18 mouse cellular contexts compared by ENCODE assay signal in genomic region chr17:66322646-66323255, GRCm38 (mm10).
DNase-seq lines count a peak whose midpoint lies in the region; ATAC-seq and TF ChIP-seq lines count a peak whose summit lies in the region.
"Had no signal": no experiment of that assay in that cellular context is flagged by ENCODE, and none has a peak within 500 bp of the region (broad histone marks: within the 10 kb centered on the region; RNA-seq: fewer than 3 reads in every experiment).

No protein-coding gene starts in this region.

- 37% methylated on average over 15 of the region's 15 CpGs for WGBS in heart, embryonic 11.5 days (ENCODE audit: insufficient replicate concordance)
- WGBS in heart, adult 2 months, result 39% methylated on average over 15 of the region's 15 CpGs

- H3K4me1 ChIP-seq in heart, embryonic 11.5 days (ENCODE audit: control insufficient read depth, insufficient read depth, low read length), result peaks cover 3% of the 10 kb centered on the region; the same call in 1 of the 2 replicates
- H3K4me1 ChIP-seq in heart, adult 2 months (ENCODE audit: control insufficient read depth, insufficient read depth, low read length), result no peaks in the 10 kb centered on the region; the same call in 1 of the 2 replicates

- no peaks in the 10 kb centered on the region for H3K9me3 ChIP-seq in heart, embryonic 11.5 days (replicated peaks; ENCODE audit: control insufficient read depth, low read length)
- H3K9me3 ChIP-seq: limb, embryonic 10.5 days had no signal

- no peak overlapping the region for H3K27ac ChIP-seq in heart, embryonic 11.5 days (ENCODE audit: low read depth, low read length)
- H3K27ac ChIP-seq in heart, adult 2 months, result no peak overlapping the region
- H3K27ac ChIP-seq: left cerebral cortex, adult 2 months; limb, embryonic 10.5 days had no signal

- no peaks in the 10 kb centered on the region for H3K79me2 ChIP-seq in heart, adult 2 months (replicated peaks; ENCODE audit: control insufficient read depth, insufficient read depth, low read length)

- intact Hi-C loops in heart, adult 2 months (cut with DNase I), result no loop called here

- H3K9ac ChIP-seq in heart, embryonic 11.5 days (ENCODE audit: low read depth, low read length), result no peak overlapping the region; the same call in 1 of the 2 replicates
- no peak overlapping the region for H3K9ac ChIP-seq in heart, adult 2 months (ENCODE audit: low read depth, low read length)

- 0 out of 2 replicates have a peak, but pooled peaks have one; percentile 35 for ATAC-seq in heart, embryonic 11.5 days (replicated peaks; ENCODE audit: insufficient number of reproducible peaks, low FRiP score, low TSS enrichment)
- no peak for ATAC-seq in megakaryocyte-erythroid progenitor cell, adult 5-6 weeks (replicated peaks; ENCODE audit: low FRiP score, low TSS enrichment, poor library complexity, severe bottlenecking)
- ATAC-seq: midbrain, embryonic 16.5 days had no signal

- TF ChIP-seq POLR2A in heart, adult 2 months (IDR thresholded peaks at IDR 0.05; ENCODE audit: insufficient read depth, low read depth, low read length), result no peak

- no peaks in the 10 kb centered on the region for H3K27me3 ChIP-seq in heart, embryonic 11.5 days (ENCODE audit: control insufficient read depth, insufficient read depth, low read length)
- no peaks in the 10 kb centered on the region for H3K27me3 ChIP-seq in heart, adult 2 months (ENCODE audit: control insufficient read depth, insufficient read depth, low read length)

- no peak overlapping the region for H3K4me3 ChIP-seq in heart, embryonic 11.5 days (ENCODE audit: low read depth, low read length)
- no peak overlapping the region for H3K4me3 ChIP-seq in heart, adult 2 months
- H3K4me3 ChIP-seq: left cerebral cortex, adult 2 months; limb, embryonic 10.5 days had no signal

- no peak for TF ChIP-seq EP300 in heart, adult 2 months (IDR thresholded peaks at IDR 0.05; ENCODE audit: insufficient read depth, low read depth, low read length)

- no peaks in the 10 kb centered on the region for H3K36me3 ChIP-seq in heart, embryonic 11.5 days (ENCODE audit: control insufficient read depth, insufficient read depth, low read length)
- no peaks in the 10 kb centered on the region for H3K36me3 ChIP-seq in heart, adult 2 months (ENCODE audit: control insufficient read depth, insufficient read depth, low read length)
- H3K36me3 ChIP-seq: limb, embryonic 10.5 days had no signal

- no peak for TF ChIP-seq CTCF in heart, adult 2 months (IDR thresholded peaks at IDR 0.05)

- no peak for DNase-seq in heart, adult 2 months
- DNase-seq in urinary bladder, postnatal 14 days (ENCODE audit: low spot score), result peak; percentile 19
- DNase-seq in urinary bladder, postnatal 10 days (ENCODE audit: low spot score), result no peak
- DNase-seq in brain, adult 2 months (ENCODE audit: low read depth, low spot score), result peak; percentile 59
- no peak for DNase-seq in T-cell, adult 2 months (ENCODE audit: low spot score)
- DNase-seq: cerebellum, adult 18-20 months; cerebellum, postnatal 25 days; kidney, adult 2 months; kidney, postnatal 14 days; lung, adult 18-20 months; lung, postnatal 14 days; right cerebral cortex, postnatal 25 days; thymus, adult 2 months had no signal

- H3K4me2 ChIP-seq in heart, embryonic 11.5 days, result peak overlapping the region; percentile 35

Comparison
In these comparisons a context has a peak if more than half of its experiments do, and no peak if none do; other contexts are left out.
1. DNase-seq: peak in urinary bladder, postnatal 14 days (single experiment) and brain, adult 2 months (single experiment); none in heart, adult 2 months (0 of 2), urinary bladder, postnatal 10 days (single experiment) and T-cell, adult 2 months (single experiment).